Mouse (Mus musculus) heart, adult 2 months (tissue): ENCODE data around the gene Pde4c. TPM values are rescaled to one million over a fixed set of nuclear protein-coding genes. Genes with fewer than 3 reads are reported as not detected.
A peak's percentile ranks its signal among the peaks of the same experiment; 100 is the strongest.

ENCODE experiments used
- DNase-seq, 2 experiments: peaks; one replicate each; pipeline ENCODE4 v3.0.0; 2021
- H3K27ac ChIP-seq: fragments of 200-600 bp; 2 replicates; pipeline ENCODE4 v1.8.1; 2022
- H3K27me3 ChIP-seq: fragments of 200-500 bp; 2 replicates; pipeline ENCODE4 v1.6.1; 2012; ENCODE audit warnings: mild to moderate bottlenecking, low read length, inconsistent platforms, mixed read lengths; ENCODE audit not compliant: control insufficient read depth, insufficient read depth
- H3K36me3 ChIP-seq: fragments of 200-500 bp; 2 replicates; pipeline ENCODE4 v1.6.1; 2012; ENCODE audit warnings: low read length, inconsistent platforms; ENCODE audit not compliant: control insufficient read depth, insufficient read depth
- H3K4me1 ChIP-seq: fragments of 200-500 bp; 2 replicates; pipeline ENCODE4 v1.6.1; 2011; ENCODE audit warnings: low read length; ENCODE audit not compliant: control insufficient read depth, insufficient read depth
- H3K4me3 ChIP-seq: fragments of 200-600 bp; 2 replicates; pipeline ENCODE4 v1.8.1; 2022
- H3K79me2 ChIP-seq: fragments of 200-500 bp; replicated peaks from 2 replicates; pipeline ENCODE4 v1.6.1; 2012; ENCODE audit warnings: mild to moderate bottlenecking, inconsistent platforms, low read length, moderate library complexity, mixed read lengths; ENCODE audit not compliant: control insufficient read depth, insufficient read depth
- H3K9ac ChIP-seq: fragments of 200-500 bp; 2 replicates; pipeline ENCODE4 v1.6.1; 2012; ENCODE audit warnings: low read depth, mild to moderate bottlenecking, control low read depth, inconsistent platforms, low read length, mixed read lengths
- CTCF ChIP-seq: fragments of 200-600 bp; IDR thresholded peaks from 2 replicates; pipeline ENCODE4 v1.8.1; 2022; ENCODE audit warnings: antibody characterized with exemption, mild to moderate bottlenecking, moderate library complexity
- EP300 ChIP-seq: fragments of 200-500 bp; IDR thresholded peaks from 2 replicates; pipeline ENCODE4 v1.6.1; 2011; ENCODE audit warnings: low read depth, low read length, control low read depth; ENCODE audit not compliant: insufficient read depth
- POLR2A ChIP-seq: fragments of 200-500 bp; IDR thresholded peaks from 2 replicates; pipeline ENCODE4 v1.6.1; 2011; ENCODE audit warnings: mild to moderate bottlenecking, low read depth, low read length, control low read depth; ENCODE audit not compliant: insufficient read depth
- WGBS: fragments of 180-500 bp; shearing (Covaris S2); methylation state at CpG from one replicate; pipeline ENCODE4 v1.1.7; 2018; 5-methylcytosine and 5-hydroxymethylcytosine counted together
- intact Hi-C: fragments of 180-260 bp; cut with DNase I; formaldehyde crosslinking; loops from one replicate; pipeline ENCODE4 v1.15.1; 2025
- polyA plus RNA-seq: library from polyadenylated mRNA; depleted of rRNA; stranded (reverse); fragments of >200 nt; gene quantifications from 2 replicates; pipeline ENCODE4 v1.2.3, GENCODE M21; 2012
- total RNA-seq, 2 experiments: library from RNA; stranded (reverse); gene quantifications; 2 replicates each; pipeline ENCODE4 v1.2.3; 2021

Gene Pde4c
- total and polyA plus RNA-seq, 3 experiments: 2.3 to 11.0 (median 2.7) TPM

- intact Hi-C loops: no loop called here
- no peaks in the 10 kb centered on the region for H3K36me3 ChIP-seq
- H3K27ac ChIP-seq: no peak overlapping the region
- no peaks in the 10 kb centered on the region for H3K27me3 ChIP-seq
- WGBS: 82% methylated on average over 9 of the region's 9 CpGs
- peaks cover 9% of the 10 kb centered on the region for H3K4me1 ChIP-seq
- DNase-seq: no peak
- no peak overlapping the region for H3K9ac ChIP-seq
- no peak overlapping the region for H3K4me3 ChIP-seq
- TF ChIP-seq CTCF (no peak), EP300 (no peak)
- no peaks in the 10 kb centered on the region for H3K79me2 ChIP-seq
Measured at GRCm38 (mm10) chr8:70746676-70747075, 23.2 kb downstream of the Pde4c start.

DNA sequence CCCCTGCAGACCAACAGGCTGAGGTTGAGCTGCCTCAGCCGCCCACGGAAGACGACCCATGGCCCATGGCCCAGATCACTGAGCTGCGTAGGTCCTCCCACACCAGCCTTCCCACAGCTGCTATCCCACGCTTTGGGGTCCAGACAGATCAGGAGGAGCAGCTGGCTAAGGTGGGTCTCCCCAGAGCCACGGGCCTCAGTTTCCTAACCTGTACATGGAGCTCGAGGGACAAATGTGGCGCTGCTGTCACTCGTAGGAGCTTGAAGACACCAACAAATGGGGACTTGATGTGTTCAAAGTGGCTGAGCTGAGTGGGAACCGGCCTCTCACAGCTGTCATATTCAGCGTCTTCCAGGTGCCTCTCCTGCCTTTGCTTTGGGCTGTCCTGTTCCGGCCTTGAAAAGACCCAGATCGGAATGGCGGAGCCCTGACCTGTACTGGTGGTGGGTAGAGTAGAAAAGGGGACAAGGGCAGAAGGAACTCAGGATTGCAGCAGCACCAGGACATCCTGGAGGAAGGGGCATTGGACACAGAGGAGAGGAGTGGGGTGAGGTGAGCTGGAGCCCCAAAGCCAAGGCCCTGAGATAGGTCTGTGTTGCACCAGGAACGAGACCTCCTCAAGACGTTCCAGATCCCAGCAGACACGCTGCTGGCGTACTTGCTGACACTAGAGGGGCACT lies 23.8 kb downstream of the Pde4c start:
- Histone ChIP-seq H3K36me3 (no peaks in the 10 kb centered on the region), H3K4me3 (no peak overlapping the region), H3K27ac (no peak overlapping the region), H3K9ac (no peak overlapping the region), H3K4me1 (peaks cover 5% of the 10 kb centered on the region), H3K79me2 (no peaks in the 10 kb centered on the region), H3K27me3 (no peaks in the 10 kb centered on the region)
- TF ChIP-seq POLR2A (no peak), EP300 (no peak), CTCF (no peak)
- 81% methylated on average over 18 of the region's 18 CpGs for WGBS
- intact Hi-C loops: no loop called here
- no peak for DNase-seq

GRCm38 (mm10) chr8:70748246-70749096 lies 25.0 kb downstream of the Pde4c start:
- Histone ChIP-seq H3K4me3 (no peak overlapping the region), H3K4me1 (peaks cover 7% of the 10 kb centered on the region), H3K36me3 (no peaks in the 10 kb centered on the region), H3K79me2 (no peaks in the 10 kb centered on the region), H3K27me3 (no peaks in the 10 kb centered on the region), H3K9ac (no peak overlapping the region), H3K27ac (no peak overlapping the region)
- no peak for TF ChIP-seq EP300
- TF ChIP-seq POLR2A: no peak
- TF ChIP-seq CTCF: no peak
- intact Hi-C loops: no loop called here
- peak in 1 of 2 experiments; percentile 17 for DNase-seq
- WGBS: 84% methylated on average over 23 of the region's 23 CpGs

DNA sequence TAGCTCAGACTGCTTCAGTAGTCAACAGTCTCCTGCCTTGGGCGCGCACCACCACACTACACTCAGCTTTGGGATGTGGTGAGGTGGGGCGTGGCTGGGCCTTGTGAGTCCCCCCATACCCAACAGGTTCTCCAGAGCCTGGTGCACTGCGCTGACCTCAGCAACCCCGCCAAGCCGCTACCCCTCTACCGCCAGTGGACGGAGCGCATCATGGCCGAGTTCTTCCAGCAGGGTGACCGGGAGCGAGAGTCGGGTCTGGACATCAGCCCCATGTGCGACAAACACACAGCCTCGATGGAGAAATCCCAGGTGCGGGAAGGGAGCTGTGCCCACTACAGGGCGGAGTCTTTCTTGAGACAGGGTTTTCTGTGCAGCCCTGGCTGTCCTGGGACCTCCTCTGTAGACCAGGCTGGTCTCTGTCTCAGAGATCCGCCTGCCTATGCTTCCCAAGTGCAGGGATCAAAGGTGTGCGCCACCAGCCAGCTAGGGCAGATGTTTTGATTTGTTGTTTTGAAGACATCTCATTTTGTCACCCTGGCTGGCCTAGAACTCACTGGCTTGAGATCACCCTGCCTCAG lies 25.7 kb downstream of the Pde4c start:
- TF ChIP-seq POLR2A: no peak
- TF ChIP-seq EP300: no peak
- no peak for TF ChIP-seq CTCF
- intact Hi-C loops: no loop called here
- Histone ChIP-seq H3K79me2 (no peaks in the 10 kb centered on the region), H3K4me1 (peaks cover 11% of the 10 kb centered on the region), H3K36me3 (peaks cover 3% of the 10 kb centered on the region; the same call in 1 of the 2 replicates), H3K27ac (no peak overlapping the region), H3K4me3 (no peak overlapping the region), H3K27me3 (no peaks in the 10 kb centered on the region), H3K9ac (no peak overlapping the region)
- DNase-seq: no peak
- 84% methylated on average over 19 of the region's 19 CpGs for WGBS

DNA sequence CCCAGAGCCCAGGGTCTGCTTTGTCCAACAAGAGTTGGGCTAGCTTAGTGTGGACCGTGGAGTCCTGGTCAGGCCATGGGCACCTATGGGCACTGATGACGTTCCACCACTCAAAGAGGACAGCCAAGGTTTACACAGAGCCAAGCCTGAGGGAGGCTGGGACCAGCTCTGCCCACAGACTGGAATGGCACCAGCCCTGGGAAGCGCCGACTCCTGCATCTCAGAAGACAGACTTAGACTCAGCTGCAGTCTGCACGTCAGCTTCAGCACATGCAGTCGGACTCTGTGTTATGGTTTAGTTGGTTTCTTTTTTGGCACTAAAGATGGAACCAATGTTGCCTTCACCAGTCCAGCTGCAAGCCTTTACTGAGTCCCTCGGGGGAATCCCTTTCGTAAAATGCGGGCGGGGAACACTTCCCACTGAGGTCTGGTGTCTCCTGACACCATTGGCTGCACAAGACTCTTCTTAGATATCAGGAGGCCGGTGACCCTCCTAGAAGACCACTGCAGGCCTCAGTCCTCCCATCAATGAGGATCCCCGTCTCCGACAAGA lies 26.7 kb downstream of the Pde4c start:
- 80% methylated on average over 13 of the region's 13 CpGs for WGBS
- H3K79me2 ChIP-seq: no peaks in the 10 kb centered on the region
- peaks cover 14% of the 10 kb centered on the region for H3K4me1 ChIP-seq
- no peak overlapping the region for H3K4me3 ChIP-seq
- H3K27me3 ChIP-seq: no peaks in the 10 kb centered on the region
- no peak overlapping the region for H3K27ac ChIP-seq
- no peak for TF ChIP-seq EP300
- TF ChIP-seq POLR2A: no peak
- no peak for TF ChIP-seq CTCF
- intact Hi-C loops: loop anchor here (5.0 kb wide), 1 partner anchor 48 kb away; the partner anchor contains the start of gene Iqcn
- no peak overlapping the region for H3K9ac ChIP-seq
- DNase-seq: peak in 1 of 2 experiments; percentile 47
- peaks cover 3% of the 10 kb centered on the region; the same call in 1 of the 2 replicates for H3K36me3 ChIP-seq
